Mouse (Mus musculus): ENCODE measurements around the gene Srp68.

DNA sequence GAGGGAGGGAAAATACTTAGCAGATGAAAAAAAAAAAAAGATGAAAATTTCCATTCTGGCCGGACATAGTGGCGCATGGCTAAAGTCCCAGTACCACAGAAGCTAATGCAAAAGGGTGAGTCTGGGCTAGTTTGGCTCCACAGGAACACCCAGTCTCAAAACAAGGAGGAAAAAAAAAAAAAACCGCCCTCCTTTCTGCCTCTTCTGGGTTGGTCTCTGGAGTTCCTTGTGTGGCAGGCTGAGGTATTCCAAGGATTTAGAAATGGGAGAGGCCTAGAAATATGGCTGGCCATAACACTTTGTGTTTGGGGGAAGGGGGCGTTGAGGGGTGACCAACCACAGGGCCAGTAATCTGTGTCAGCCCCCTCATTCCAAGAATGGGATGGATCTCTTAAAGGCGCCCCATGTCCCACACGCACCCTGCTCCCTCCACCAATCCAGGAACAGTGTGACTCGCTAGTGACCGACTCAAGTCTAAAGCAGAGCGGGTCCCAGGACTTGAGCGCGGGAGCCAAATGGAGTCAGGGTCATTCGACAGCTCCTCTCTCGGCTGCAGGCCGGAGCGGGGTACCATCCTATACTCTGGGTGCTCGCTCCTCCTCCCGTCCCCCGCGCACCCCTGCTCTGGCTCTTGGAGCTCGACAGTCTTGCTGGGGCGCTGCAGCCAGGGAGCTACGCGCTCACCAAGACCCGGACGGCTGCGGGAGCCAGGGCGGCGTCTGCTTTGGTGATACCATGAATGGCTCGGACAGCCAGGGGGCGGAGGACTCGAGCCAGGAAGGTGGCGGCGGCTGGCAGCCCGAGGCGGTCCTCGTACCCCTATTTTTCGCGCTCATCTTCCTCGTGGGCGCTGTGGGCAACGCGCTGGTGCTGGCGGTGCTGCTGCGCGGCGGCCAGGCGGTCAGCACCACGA is 7.0 kb upstream of the Srp68 start, which contains the start of gene Galr2:
- TF ChIP-seq POLR2A (IDR thresholded peaks at IDR 0.05; ENCODE audit: extremely low read depth, insufficient read depth, low read length), result no peak
- TF ChIP-seq CTCF (IDR thresholded peaks at IDR 0.05; ENCODE audit: low read depth, low read length), result no peak
